Mouse (Mus musculus): ENCODE measurements at regions not wholly inside any gene's neighbourhood (a gene's known extent, or its start where the extent isn't known, plus 50 kb on each side); places are given as distances from the start of the nearest gene placed in this dataset.

GRCm38 (mm10) chr9:104496220-104496619 lies 50.9 kb upstream of the Cpne4 start:
- DNase-seq (ENCODE audit: low read depth, low spot score): no peak

- DNase-seq (ENCODE audit: low read depth, low spot score): no peak
Measured at GRCm38 (mm10) chr9:104490696-104491095, 56.4 kb upstream of the Cpne4 start.

- no peak for DNase-seq (ENCODE audit: low read depth, low spot score)
Measured at GRCm38 (mm10) chr9:104489383-104489782, 57.7 kb upstream of the Cpne4 start.

GRCm38 (mm10) chr9:104482440-104482839 lies 64.6 kb upstream of the Cpne4 start:
- DNase-seq (ENCODE audit: low read depth, low spot score): no peak

- DNase-seq (ENCODE audit: low read depth, low spot score): no peak
Measured at GRCm38 (mm10) chr9:104480683-104481082, 66.4 kb upstream of the Cpne4 start.

GRCm38 (mm10) chr9:104474831-104475230 lies 72.3 kb upstream of the Cpne4 start:
- no peak for DNase-seq (ENCODE audit: low read depth, low spot score)

GRCm38 (mm10) chr9:104467238-104467637 lies 79.8 kb upstream of the Cpne4 start:
- no peak for DNase-seq (ENCODE audit: low read depth, low spot score)

GRCm38 (mm10) chr9:104463701-104464100 lies 83.4 kb upstream of the Cpne4 start:
- no peak for DNase-seq (ENCODE audit: low read depth, low spot score)

GRCm38 (mm10) chr9:104460133-104460532 lies 87.0 kb upstream of the Cpne4 start:
- no peak for DNase-seq (ENCODE audit: low read depth, low spot score)

- DNase-seq (ENCODE audit: low read depth, low spot score): peak; percentile 21
Measured at GRCm38 (mm10) chr9:104457635-104458034, 89.5 kb upstream of the Cpne4 start.

GRCm38 (mm10) chr9:104448577-104449165 lies 98.4 kb upstream of the Cpne4 start:
- no peak for DNase-seq (ENCODE audit: low read depth, low spot score)

- no peak for DNase-seq (ENCODE audit: low read depth, low spot score)
Measured at GRCm38 (mm10) chr9:104444906-104445305, 102.2 kb upstream of the Cpne4 start.

GRCm38 (mm10) chr9:104443236-104443635 lies 103.8 kb upstream of the Cpne4 start:
- DNase-seq (ENCODE audit: low read depth, low spot score): no peak

GRCm38 (mm10) chr9:104413021-104413420 lies 75.5 kb upstream of the Acpp start:
- DNase-seq (ENCODE audit: low read depth, low spot score): no peak

GRCm38 (mm10) chr9:104410211-104410610 lies 72.7 kb upstream of the Acpp start:
- peak; percentile 64 for DNase-seq (ENCODE audit: low read depth, low spot score)

GRCm38 (mm10) chr9:104409381-104409780 lies 71.8 kb upstream of the Acpp start:
- no peak for DNase-seq (ENCODE audit: low read depth, low spot score)

- no peak for DNase-seq (ENCODE audit: low read depth, low spot score)
Measured at GRCm38 (mm10) chr9:104408571-104409294, 71.2 kb upstream of the Acpp start.

GRCm38 (mm10) chr9:104407559-104408376 lies 70.2 kb upstream of the Acpp start:
- DNase-seq (ENCODE audit: low read depth, low spot score): no peak

- DNase-seq (ENCODE audit: low read depth, low spot score): no peak
Measured at GRCm38 (mm10) chr9:104407011-104407410, 69.5 kb upstream of the Acpp start.

- DNase-seq (ENCODE audit: low read depth, low spot score): no peak
Measured at GRCm38 (mm10) chr9:104406491-104406890, 68.9 kb upstream of the Acpp start.

GRCm38 (mm10) chr9:104403863-104404262 lies 66.3 kb upstream of the Acpp start:
- DNase-seq (ENCODE audit: low read depth, low spot score): no peak

- DNase-seq (ENCODE audit: low read depth, low spot score): no peak
Measured at GRCm38 (mm10) chr9:104401673-104402072, 64.1 kb upstream of the Acpp start.

- DNase-seq (ENCODE audit: low read depth, low spot score): no peak
Measured at GRCm38 (mm10) chr9:104399927-104400326, 62.4 kb upstream of the Acpp start.
